Comparison of ENCODE assay signal across 10 mouse cellular contexts in the genomic region with DNA sequence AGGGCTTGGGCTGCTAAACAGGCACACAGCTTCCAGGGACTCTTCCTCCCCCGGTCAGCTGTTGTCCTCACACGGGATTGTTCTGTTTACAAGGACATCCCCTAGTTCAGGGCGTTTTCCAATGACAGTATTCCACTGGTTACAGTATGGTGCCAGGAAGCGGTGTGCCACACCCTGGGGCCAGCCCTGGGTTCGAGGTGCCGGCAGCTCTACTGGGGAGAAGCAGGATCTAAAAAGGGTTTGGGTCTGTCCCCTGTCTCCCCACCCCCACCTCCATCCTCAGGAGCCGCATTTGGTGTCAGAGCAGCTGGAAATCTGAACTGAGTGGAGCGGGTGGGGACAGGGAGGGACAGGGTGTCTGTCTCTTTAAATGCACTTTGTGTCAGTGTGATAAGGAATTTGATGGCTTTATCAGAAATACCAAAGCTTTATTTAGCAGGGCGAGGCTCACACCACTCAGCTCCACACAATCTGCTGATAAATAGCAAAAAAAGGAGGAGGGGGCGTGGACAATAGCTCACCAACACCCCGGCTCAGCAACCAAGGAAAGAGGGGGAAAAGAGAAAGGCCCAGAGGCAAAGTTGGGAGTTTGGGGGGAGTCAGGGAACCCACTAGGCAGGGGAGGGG.
A peak's percentile ranks its signal among the peaks of the same experiment; 100 is the strongest.
DNase-seq lines count a peak whose midpoint lies in the region; ATAC-seq and TF ChIP-seq lines count a peak whose summit lies in the region.
"Had no signal": no experiment of that assay in that cellular context is flagged by ENCODE, and none has a peak within 500 bp of the region (broad histone marks: within the 10 kb centered on the region; RNA-seq: fewer than 3 reads in every experiment).

No protein-coding gene starts in this region.

- H3K9ac ChIP-seq in heart, postnatal 0 days (replicated peaks; ENCODE audit: low read depth, low read length): peak overlapping the region; percentile 22; the same call in 1 of the 2 replicates
- H3K9ac ChIP-seq in lung, postnatal 0 days (replicated peaks; ENCODE audit: low read depth): no peak overlapping the region
- H3K9ac ChIP-seq: lung, embryonic 15.5 days had no signal

- H3K9me3 ChIP-seq in E14TG2a.4 (ENCODE audit: low read length): peaks cover 5% of the 10 kb centered on the region; the same call in 1 of the 2 replicates
- H3K9me3 ChIP-seq in heart, postnatal 0 days (replicated peaks; ENCODE audit: control insufficient read depth, low read length): no peaks in the 10 kb centered on the region
- H3K9me3 ChIP-seq in lung, postnatal 0 days (ENCODE audit: low read length): no peaks in the 10 kb centered on the region
- H3K9me3 ChIP-seq: lung, embryonic 15.5 days had no signal

- peaks cover 12% of the 10 kb centered on the region for H3K27me3 ChIP-seq in E14TG2a.4 (ENCODE audit: insufficient read depth, low read length)
- H3K27me3 ChIP-seq in heart, postnatal 0 days (ENCODE audit: control insufficient read depth, insufficient read depth, low read length): no peaks in the 10 kb centered on the region
- H3K27me3 ChIP-seq in lung, postnatal 0 days (replicated peaks; ENCODE audit: insufficient read depth, low read length): no peaks in the 10 kb centered on the region

- ATAC-seq in heart, postnatal 0 days (ENCODE audit: insufficient read depth, low read depth): peak; percentile 42
- peak; percentile 80 for ATAC-seq in lung, postnatal 0 days

- H3K4me2 ChIP-seq in heart, postnatal 0 days (ENCODE audit: low read depth, low read length): peak overlapping the region; percentile 35
- H3K4me2 ChIP-seq in lung, postnatal 0 days (replicated peaks; ENCODE audit: low read depth, low read length): no peak overlapping the region
- H3K4me2 ChIP-seq: lung, embryonic 15.5 days had no signal

- H3K36me3 ChIP-seq in E14TG2a.4 (ENCODE audit: insufficient read depth, low read length): no peaks in the 10 kb centered on the region
- H3K36me3 ChIP-seq in heart, postnatal 0 days (replicated peaks; ENCODE audit: control insufficient read depth, insufficient read depth, low read length): no peaks in the 10 kb centered on the region
- H3K36me3 ChIP-seq in lung, postnatal 0 days (ENCODE audit: insufficient read depth, low read length): no peaks in the 10 kb centered on the region
- H3K36me3 ChIP-seq: lung, embryonic 15.5 days had no signal

- 0 out of 2 replicates have a peak, but pooled peaks have one; percentile 35 for TF ChIP-seq EP300 in heart, postnatal 0 days (IDR thresholded peaks at IDR 0.05; ENCODE audit: low read depth)
- TF ChIP-seq EP300 in lung, postnatal 0 days (IDR thresholded peaks at IDR 0.05): peak; percentile 68

- H3K4me1 ChIP-seq in E14TG2a.4 (replicated peaks; ENCODE audit: low read depth, low read length): peaks cover 72% of the 10 kb centered on the region
- peaks cover 13% of the 10 kb centered on the region; the same call in 1 of the 2 replicates for H3K4me1 ChIP-seq in brown adipose tissue, adult 24 weeks (ENCODE audit: control insufficient read depth, insufficient read depth, insufficient read length, low read length)
- H3K4me1 ChIP-seq in heart, postnatal 0 days (ENCODE audit: control insufficient read depth, insufficient read depth): peaks cover 75% of the 10 kb centered on the region
- H3K4me1 ChIP-seq in lung, postnatal 0 days (ENCODE audit: insufficient read depth, low read depth, low read length): no peaks in the 10 kb centered on the region

- peak overlapping the region; percentile 10; the same call in 1 of the 2 replicates for H3K4me3 ChIP-seq in E14TG2a.4 (replicated peaks; ENCODE audit: low read length)
- H3K4me3 ChIP-seq in brown adipose tissue, adult 24 weeks (ENCODE audit: insufficient read depth, low read depth, low read length): no peak overlapping the region
- no peak overlapping the region for H3K4me3 ChIP-seq in heart, postnatal 0 days (ENCODE audit: low read depth, low read length)
- H3K4me3 ChIP-seq in lung, postnatal 0 days (ENCODE audit: low read depth, low read length): no peak overlapping the region
- H3K4me3 ChIP-seq: lung, embryonic 15.5 days had no signal

- peak overlapping the region; percentile 96 for H3K27ac ChIP-seq in brown adipose tissue, adult 24 weeks (replicated peaks; ENCODE audit: low read depth, low read length)
- H3K27ac ChIP-seq in heart, postnatal 0 days (ENCODE audit: low read depth): peak overlapping the region; percentile 92
- H3K27ac ChIP-seq in lung, postnatal 0 days (ENCODE audit: low read length): peak overlapping the region; percentile 57; the same call in 1 of the 2 replicates
- H3K27ac ChIP-seq: lung, embryonic 15.5 days had no signal

- no peak for TF ChIP-seq CTCF in E14TG2a.4 (conservative IDR thresholded peaks at IDR 0.05; ENCODE audit: low read length)
- TF ChIP-seq CTCF in heart, postnatal 0 days (IDR thresholded peaks at IDR 0.05; ENCODE audit: low read depth): no peak
- TF ChIP-seq CTCF in lung, postnatal 0 days (IDR thresholded peaks at IDR 0.05): no peak

- peak; percentile 73 for DNase-seq in heart, postnatal 0 days (ENCODE audit: low spot score)
- peak; percentile 64 for DNase-seq in lung, postnatal 0 days (ENCODE audit: low spot score)
- no peak for DNase-seq in layer of hippocampus, postnatal 25 days (ENCODE audit: extremely low spot score in 1 of 2, low spot score in 1 of 2)
- no peak for DNase-seq in kidney, adult 18-20 months
- no peak for DNase-seq in c-Kit-positive CD71-positive TER-119-positive erythroid progenitor cells, embryonic 14.5 days (ENCODE audit: low spot score)
- DNase-seq: right cerebral cortex, postnatal 4 days; thymus, postnatal 4 days had no signal

- 14% methylated on average over 11 of the region's 11 CpGs for WGBS in heart, postnatal 0 days
- WGBS in lung, postnatal 0 days: 44% methylated on average over 11 of the region's 11 CpGs

Comparison
In these comparisons a context has a peak if more than half of its experiments do, and no peak if none do; other contexts are left out.
1. DNase-seq: peak in heart, postnatal 0 days (single experiment) and lung, postnatal 0 days (single experiment); none in layer of hippocampus, postnatal 25 days (0 of 2), kidney, adult 18-20 months (single experiment) and c-Kit-positive CD71-positive TER-119-positive erythroid progenitor cells, embryonic 14.5 days (single experiment).
2. Peak in every context shown above with its lines, with median percentiles within 50 percentile points of each other: H3K27ac ChIP-seq.